In the genomic region with DNA sequence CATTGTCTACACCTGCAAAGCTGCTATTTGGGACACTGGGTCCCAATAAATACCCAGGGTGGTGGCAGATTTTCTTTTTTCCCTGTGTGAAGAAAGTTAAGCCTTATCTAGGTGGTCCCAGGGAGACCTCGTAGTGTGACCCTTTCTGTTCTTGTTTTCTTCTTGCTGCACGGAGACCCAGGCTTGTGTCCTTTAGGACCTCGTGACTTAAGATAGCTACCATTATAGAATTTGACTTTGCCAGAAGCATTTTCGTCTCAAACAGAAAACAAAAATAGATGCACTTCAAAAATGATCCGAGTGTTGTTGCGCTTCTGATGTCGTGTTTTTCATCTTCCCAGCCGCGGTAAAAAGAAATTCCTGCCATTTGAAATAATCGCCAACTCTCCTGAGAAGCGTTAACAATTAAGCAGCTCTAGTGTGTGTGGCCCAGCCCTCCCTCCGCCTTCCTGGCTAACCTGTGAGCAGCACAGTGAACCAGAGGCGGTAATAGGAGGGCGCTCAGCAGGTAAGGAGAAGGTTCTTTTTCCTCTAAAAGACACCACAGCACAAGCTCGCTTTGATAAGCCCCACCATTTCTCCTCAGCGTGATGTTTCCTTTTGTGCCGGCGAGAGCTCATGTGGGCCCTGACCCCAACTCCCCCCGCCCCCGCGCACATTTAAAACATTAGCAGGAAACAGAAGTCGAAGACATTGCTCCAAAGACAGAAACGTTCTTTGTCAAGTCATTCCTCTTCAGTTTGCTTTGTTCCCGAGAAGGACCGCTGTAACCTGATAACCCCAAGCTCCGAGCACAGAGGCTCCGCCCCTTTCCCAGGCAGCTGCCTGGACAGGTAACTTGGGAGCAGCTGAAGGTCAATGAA, we compare ENCODE assay signal across 8 mouse cellular contexts.
DNase-seq lines count a peak whose midpoint lies in the region; ATAC-seq lines count a peak whose summit lies in the region.

No protein-coding gene starts in this region.

- peaks cover 3% of the 10 kb centered on the region for H3K27me3 ChIP-seq in megakaryocyte, embryonic 14.5 days (replicated peaks)

- peaks cover 3% of the 10 kb centered on the region for H3K4me1 ChIP-seq in megakaryocyte, embryonic 14.5 days

- peaks cover 18% of the 10 kb centered on the region; the same call in 1 of the 2 replicates for H3K9me3 ChIP-seq in megakaryocyte, embryonic 14.5 days

- ATAC-seq in granulocyte monocyte progenitor cell, adult 5-6 weeks (replicated peaks; ENCODE audit: poor library complexity, severe bottlenecking): peak; percentile 50; the same call in 1 of the 2 replicates

- DNase-seq in B cell, adult 2 months: peak; percentile 3
- DNase-seq in ZHBTc4 (ENCODE audit: low read depth, low spot score): peak; percentile 91
- peak; percentile 65 to 72 for DNase-seq in kidney, postnatal 36 days
- peak; percentile 69 for DNase-seq in thymus, postnatal 0 days (ENCODE audit: low spot score)
- DNase-seq in layer of hippocampus, adult 11-12 months (ENCODE audit: low spot score): no peak
- DNase-seq in left cerebral cortex, adult 18-20 months (ENCODE audit: low spot score in 2 of 2): no peak

- H3K4me3 ChIP-seq in megakaryocyte, embryonic 14.5 days (replicated peaks): peak overlapping the region; percentile 85

- H3K36me3 ChIP-seq in megakaryocyte, embryonic 14.5 days (replicated peaks; ENCODE audit: low read length): no peaks in the 10 kb centered on the region

Comparison
In these comparisons a context has a peak if more than half of its experiments do, and no peak if none do; other contexts are left out.
1. DNase-seq: peak in B cell, adult 2 months (2 of 2), ZHBTc4 (single experiment), kidney, postnatal 36 days (2 of 2) and thymus, postnatal 0 days (single experiment); none in layer of hippocampus, adult 11-12 months (single experiment) and left cerebral cortex, adult 18-20 months (0 of 2).